Comparison of ENCODE assay signal across 8 mouse cellular contexts in the genomic region with DNA sequence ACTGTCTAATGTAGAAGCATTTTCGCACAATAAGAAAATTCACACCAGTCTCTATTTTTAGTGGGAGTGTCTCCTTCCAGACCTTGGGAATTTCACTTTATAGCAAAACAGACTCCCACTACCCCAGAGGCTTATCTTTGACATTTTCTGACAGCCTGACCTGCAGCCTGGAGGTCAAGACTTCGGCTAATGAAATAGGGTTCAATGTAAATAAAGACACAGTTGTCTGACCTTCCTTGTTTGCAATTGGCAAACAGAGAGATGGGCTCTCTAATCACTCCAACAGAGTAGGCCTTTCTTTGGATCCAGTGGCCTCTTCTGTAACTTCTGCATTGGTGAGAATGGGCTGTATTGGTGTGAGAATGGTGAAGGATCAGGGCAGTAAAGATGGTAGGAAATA.
"Had no signal": no experiment of that assay in that cellular context is flagged by ENCODE, and none has a peak within 500 bp of the region (broad histone marks: within the 10 kb centered on the region; RNA-seq: fewer than 3 reads in every experiment).

No protein-coding gene starts in this region.

- DNase-seq: liver, postnatal 0 days; lung, adult 2 months; lung, postnatal 14 days; lung, postnatal 36 days; right cerebral cortex, postnatal 14 days; thymus, adult 2 months; thymus, postnatal 25 days; thymus, postnatal 4 days had no signal
